Mouse (Mus musculus): ENCODE measurements around the gene Otop3. TPM values are rescaled to one million over a fixed set of nuclear protein-coding genes. Genes with fewer than 3 reads are reported as not detected.

Otop3 gene
- total RNA-seq, 1 experiment from 2014 or later = not detected

GRCm38 (mm10) chr11:115314249-115314648 lies 20.3 kb upstream of the Otop3 start:
- no peak for ATAC-seq (replicated peaks; ENCODE audit: insufficient number of reproducible peaks, low FRiP score, low TSS enrichment, poor library complexity, severe bottlenecking)

DNA sequence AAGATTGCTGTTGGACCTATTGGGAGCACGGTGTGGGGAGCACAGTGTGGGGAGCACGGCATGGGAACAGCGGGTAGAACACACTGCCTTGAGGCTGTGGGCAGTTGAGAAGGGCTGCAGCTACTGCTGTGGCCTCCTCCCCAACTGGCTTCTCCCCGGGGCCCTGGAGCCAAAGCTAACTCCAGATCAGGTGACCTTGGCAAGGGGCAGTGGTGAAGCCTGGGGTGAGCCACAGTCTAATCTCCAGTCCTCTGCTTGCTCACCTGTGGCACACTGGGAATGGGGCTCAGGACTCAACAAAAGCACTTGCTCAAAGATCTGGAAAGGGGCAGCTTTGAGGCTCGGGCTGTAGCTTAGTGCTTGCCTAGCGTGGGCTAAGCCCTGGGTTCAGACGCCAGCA lies 17.3 kb upstream of the Otop3 start:
- ATAC-seq (replicated peaks; ENCODE audit: insufficient number of reproducible peaks, low FRiP score, low TSS enrichment, poor library complexity, severe bottlenecking) = no peak

GRCm38 (mm10) chr11:115318245-115319027 lies 16.1 kb upstream of the Otop3 start:
- ATAC-seq (replicated peaks; ENCODE audit: insufficient number of reproducible peaks, low FRiP score, low TSS enrichment, poor library complexity, severe bottlenecking) = no peak

DNA sequence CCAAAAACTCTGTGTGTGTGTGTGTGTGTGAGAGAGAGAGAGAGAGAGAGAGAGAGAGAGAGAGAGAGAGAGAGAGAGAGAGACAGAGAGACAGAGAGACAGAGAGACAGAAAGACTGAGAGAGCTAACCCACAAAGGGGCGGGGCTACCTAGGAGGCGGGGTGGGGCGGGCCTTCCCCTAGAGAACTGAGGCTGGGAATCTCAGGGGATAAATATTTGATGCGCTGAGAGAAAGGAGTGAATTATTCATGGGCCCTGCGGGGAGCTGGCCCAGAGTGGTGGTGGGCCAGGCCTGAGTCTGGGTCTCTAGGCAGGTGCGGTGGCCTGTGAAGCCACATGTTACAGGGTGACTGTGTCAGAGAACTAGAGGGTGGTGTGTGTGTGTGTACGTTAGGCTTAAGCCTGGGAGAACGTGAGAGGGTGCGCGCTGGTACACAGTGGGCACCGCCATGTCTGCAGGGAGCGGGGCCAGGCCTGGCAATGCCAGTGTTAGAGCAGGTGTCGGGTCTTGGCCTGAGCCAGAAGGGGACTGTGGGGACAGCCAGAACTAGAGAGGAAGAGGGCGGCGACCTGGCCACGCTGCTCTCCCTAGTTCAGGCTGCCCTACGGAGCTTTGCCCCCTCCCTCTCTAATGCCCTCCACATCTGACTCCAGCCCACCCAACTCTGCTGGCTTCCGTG lies 14.7 kb upstream of the Otop3 start:
- no peak for ATAC-seq (replicated peaks; ENCODE audit: insufficient number of reproducible peaks, low FRiP score, low TSS enrichment, poor library complexity, severe bottlenecking)

GRCm38 (mm10) chr11:115321906-115322693 lies 12.4 kb upstream of the Otop3 start, which contains the start of gene Ush1g:
TSS of gene Ush1g (minus strand) at chr11:115322041.
- ATAC-seq (replicated peaks; ENCODE audit: insufficient number of reproducible peaks, low FRiP score, low TSS enrichment, poor library complexity, severe bottlenecking) = peak; percentile 47

DNA sequence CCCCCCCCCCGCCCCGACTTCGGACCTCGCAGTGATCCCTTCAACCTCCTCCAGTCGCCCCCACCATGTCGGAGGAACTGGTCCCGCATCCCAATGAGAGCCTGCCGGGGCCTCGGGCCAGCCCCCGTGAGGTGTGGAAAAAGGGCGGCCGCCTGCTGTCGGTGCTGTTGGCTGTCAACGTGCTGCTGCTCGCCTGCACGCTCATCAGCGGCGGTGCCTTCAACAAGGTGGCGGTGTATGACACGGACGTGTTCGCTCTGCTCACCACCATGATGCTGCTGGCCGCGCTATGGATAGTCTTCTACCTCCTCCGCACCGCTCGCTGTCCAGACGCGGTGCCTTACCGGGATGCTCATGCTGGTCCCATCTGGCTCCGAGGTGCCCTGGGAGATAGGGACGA lies 11.2 kb upstream of the Otop3 start:
- no peak for ATAC-seq (replicated peaks; ENCODE audit: insufficient number of reproducible peaks, low FRiP score, low TSS enrichment, poor library complexity, severe bottlenecking)

- no peak for ATAC-seq (replicated peaks; ENCODE audit: insufficient number of reproducible peaks, low FRiP score, low TSS enrichment, poor library complexity, severe bottlenecking)
Observed at GRCm38 (mm10) chr11:115326730-115327129, 7.8 kb upstream of the Otop3 start.

DNA sequence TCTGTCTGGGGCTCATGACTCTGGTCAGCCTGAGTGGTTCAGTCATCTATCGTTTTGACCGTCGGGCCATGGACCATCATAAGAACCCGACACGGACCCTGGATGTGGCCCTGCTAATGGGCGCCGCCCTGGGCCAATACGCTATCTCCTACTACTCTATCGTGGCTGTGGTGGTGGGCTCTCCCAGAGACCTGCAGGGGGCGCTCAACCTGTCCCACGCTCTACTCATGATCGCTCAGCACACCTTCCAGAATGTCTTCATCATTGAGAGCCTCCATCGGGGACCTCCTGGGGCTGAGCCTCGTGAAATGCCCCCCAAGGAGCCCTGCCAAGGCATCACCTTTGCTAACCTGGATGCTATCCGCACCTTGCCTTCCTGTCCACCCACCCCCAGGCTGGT lies 5.2 kb upstream of the Otop3 start:
- ATAC-seq (replicated peaks; ENCODE audit: insufficient number of reproducible peaks, low FRiP score, low TSS enrichment, poor library complexity, severe bottlenecking) = no peak

DNA sequence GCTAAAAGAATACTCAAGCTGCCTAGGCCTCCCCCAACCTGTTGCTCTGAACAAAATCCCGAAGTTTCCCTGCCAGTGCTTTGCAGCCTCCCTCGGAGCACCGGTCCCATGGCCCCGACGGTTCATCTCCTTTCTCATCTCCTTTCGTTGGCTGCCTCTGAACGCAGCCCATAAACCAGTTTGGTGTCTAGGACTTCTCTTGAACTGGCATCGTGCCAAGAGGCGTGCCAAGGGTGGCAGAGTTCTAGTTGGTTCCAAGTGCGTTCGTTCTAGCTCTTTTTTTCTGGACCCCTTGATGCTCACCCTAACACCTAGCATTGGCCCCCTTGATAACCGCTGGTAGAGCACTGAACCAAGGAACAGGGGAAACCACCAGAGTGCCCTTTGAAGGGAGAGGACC lies 692 bp downstream of the Otop3 start:
- ATAC-seq (replicated peaks; ENCODE audit: insufficient number of reproducible peaks, low FRiP score, low TSS enrichment, poor library complexity, severe bottlenecking) = no peak

DNA sequence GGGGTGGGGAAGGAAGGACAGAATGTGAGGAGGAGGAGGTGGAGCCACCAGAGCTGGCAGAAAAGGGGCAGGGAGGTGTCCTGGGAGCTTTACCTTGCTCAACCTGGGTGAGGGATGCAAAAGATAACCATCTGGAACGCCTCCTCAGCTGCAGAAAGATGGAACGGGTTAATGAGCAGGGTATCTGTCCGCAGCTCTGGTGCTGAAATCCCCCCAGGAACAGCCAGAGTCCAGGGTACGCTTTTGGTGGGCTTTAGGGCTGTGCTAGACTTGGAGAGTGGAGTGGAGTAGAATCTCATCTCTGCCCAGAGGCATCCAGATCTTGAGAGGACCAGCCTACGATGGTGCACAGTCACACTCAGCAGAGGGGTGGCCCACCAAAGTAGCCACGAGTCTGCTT lies 1.6 kb downstream of the Otop3 start:
- no peak for ATAC-seq (replicated peaks; ENCODE audit: insufficient number of reproducible peaks, low FRiP score, low TSS enrichment, poor library complexity, severe bottlenecking)

DNA sequence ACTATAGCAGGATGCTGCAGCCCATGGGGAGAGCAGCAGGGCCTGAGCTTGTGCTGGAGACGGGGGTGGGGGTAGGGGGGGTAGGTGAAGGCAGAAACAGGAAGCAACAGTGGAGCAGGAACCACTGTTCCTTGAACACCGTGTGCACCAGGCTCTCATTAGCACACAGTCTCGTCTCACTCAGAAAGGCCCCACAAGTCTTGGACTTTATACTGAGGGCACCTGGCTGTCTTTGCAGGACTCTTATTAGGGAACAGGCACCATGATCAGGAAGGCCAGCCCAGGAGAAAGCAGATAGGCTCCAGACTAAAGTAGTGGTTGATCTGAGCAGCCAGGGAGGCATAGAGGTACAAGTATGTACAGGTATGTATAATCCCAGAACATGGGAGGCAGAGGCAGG lies 2.8 kb downstream of the Otop3 start:
- no peak for ATAC-seq (replicated peaks; ENCODE audit: insufficient number of reproducible peaks, low FRiP score, low TSS enrichment, poor library complexity, severe bottlenecking)

DNA sequence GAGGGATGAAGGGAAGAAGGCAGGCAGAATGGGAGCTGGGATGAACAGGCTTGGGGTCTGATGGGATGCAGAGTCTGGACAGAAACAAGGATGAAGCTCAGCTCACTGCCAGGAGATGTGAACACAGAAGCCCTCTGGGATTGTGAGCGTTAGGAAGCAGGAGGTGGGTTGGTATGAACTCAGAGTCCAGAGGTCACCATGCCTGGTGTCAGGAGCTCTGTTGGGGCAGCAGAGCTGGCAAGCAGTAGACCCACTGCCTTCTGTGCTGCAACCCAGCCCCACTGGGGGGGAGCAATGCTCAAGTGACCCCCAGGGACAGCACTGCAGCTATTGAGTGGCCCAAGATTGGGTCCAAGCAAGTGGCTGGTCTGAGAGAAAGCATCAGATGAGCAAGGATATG lies 3.3 kb downstream of the Otop3 start:
- no peak for ATAC-seq (replicated peaks; ENCODE audit: insufficient number of reproducible peaks, low FRiP score, low TSS enrichment, poor library complexity, severe bottlenecking)

DNA sequence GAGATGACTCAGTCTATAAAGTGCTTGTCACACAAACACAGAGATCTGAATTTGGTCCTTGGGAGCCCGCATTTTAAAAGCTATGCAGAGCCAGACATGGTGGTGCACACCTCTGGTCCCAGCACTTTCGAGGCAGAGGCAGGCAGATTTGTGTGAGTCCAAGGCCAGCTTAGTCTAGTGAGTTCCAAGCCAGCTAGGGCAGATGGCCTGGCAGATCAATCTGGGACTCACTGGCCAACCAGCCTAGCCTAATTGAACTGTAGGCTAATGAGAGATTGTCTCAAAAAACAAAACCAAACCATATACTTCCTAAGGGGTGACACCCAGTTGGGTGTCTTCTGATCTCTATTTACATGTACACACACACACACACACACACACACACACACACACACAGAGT lies 6.7 kb downstream of the Otop3 start:
- ATAC-seq (replicated peaks; ENCODE audit: insufficient number of reproducible peaks, low FRiP score, low TSS enrichment, poor library complexity, severe bottlenecking) = no peak

DNA sequence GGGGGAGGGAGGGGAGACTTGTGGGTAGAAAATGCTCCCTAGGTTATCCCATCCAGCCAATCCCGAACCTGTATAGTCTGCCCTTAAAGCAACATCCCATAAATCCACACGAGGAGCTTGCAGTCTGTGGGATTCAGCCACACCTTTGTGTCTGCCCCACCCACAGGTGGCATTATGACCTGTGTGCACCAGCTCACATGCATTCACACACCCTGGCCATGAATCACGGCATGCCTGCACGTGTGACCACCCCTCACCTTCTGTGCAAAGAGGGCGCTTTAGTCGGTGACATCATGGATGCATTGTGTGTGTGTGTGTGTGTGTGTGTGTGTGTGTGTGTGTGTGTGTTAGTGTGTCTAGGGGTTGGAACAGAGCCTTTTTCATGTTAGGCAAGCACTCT lies 7.3 kb downstream of the Otop3 start:
- ATAC-seq (replicated peaks; ENCODE audit: insufficient number of reproducible peaks, low FRiP score, low TSS enrichment, poor library complexity, severe bottlenecking) = no peak

DNA sequence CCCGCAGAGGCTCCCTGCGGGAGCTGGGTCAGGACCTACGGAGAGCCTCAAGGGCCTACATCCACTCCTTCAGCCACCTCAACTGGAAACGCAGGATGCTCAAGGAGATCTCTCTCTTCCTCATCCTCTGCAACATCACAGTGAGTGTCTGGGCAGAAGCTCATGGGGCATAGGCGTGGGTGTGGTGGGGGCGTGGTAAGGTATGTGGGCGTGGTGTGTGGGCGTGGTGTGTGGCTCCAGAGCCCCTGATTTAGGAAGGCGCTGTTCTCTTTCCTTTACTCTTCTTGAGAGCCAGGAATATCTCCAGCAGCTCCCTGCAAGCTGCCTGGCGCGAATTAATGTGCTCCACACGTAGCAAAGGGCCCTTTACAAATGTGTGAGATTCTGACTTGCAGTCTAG lies 10.4 kb downstream of the Otop3 start:
- ATAC-seq (replicated peaks; ENCODE audit: insufficient number of reproducible peaks, low FRiP score, low TSS enrichment, poor library complexity, severe bottlenecking) = no peak

DNA sequence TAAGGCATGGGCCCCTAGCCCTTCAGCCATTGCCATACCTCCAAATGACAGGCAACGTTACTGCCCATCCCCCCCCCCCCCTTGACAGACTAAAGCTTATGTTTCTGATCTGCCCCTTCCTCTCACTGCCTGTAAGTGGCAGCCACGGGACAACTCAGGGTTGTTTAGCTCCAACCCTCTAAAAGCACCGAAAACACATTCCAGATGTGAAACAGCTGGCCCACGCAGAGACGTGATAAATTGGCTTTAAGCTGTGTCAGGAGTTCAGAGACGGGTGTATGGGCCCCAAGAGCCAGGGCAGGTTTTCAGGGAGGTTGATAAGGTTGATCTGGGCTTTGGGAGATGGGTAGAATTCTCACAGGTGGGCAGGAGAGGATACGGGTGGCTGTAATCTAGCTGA lies 11.0 kb downstream of the Otop3 start:
- no peak for ATAC-seq (replicated peaks; ENCODE audit: insufficient number of reproducible peaks, low FRiP score, low TSS enrichment, poor library complexity, severe bottlenecking)

GRCm38 (mm10) chr11:115348681-115349248 lies 14.2 kb downstream of the Otop3 start:
- no peak for ATAC-seq (replicated peaks; ENCODE audit: insufficient number of reproducible peaks, low FRiP score, low TSS enrichment, poor library complexity, severe bottlenecking)

DNA sequence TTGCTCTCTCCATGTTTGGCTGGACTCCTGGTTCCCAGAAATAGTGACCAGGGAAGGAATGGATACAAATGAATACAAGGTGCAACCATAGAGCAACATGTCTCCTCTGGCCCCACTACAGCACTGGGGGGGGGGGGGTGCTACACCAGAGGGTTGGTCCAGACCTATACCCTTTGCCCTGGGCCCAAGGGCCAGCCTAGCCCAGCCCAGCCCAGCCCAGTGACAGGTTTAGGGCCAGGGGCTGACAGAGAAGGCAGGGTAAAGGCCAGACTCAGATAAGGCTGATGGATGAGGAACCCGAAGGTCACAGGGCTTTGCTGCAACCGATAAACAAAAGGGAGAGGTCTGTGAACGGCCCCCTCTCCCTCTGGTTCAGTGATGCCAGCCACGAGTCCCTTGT lies 15.4 kb downstream of the Otop3 start:
- no peak for ATAC-seq (replicated peaks; ENCODE audit: insufficient number of reproducible peaks, low FRiP score, low TSS enrichment, poor library complexity, severe bottlenecking)

DNA sequence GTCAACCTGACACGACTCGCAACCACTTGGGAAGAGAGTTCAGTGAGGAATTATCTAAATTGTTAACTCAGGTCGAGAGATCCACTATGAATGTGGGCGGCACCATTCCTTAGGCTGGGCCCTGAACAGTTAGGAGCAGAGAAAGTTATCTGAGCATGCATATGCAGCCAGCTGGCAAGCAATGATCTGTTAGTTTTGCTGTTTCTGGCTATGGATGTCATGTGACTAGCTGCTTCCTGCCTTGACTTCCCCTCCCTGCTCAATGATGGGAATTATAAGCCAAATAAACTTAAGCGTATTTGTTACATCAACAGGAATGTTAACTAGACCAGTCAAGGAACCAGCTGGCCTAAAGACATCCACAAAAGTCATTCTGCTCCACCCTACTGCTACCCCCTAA lies 18.8 kb downstream of the Otop3 start:
- no peak for ATAC-seq (replicated peaks; ENCODE audit: insufficient number of reproducible peaks, low FRiP score, low TSS enrichment, poor library complexity, severe bottlenecking)

All from monocyte, adult 5-6 weeks (primary cell).